ENCODE assay signal across 8 mouse cellular contexts in genomic region chr13:54071606-54072331, GRCm38 (mm10). TPM values are rescaled to one million over a fixed set of nuclear protein-coding genes. Genes with fewer than 3 reads are reported as not detected.
DNase-seq lines count a peak whose midpoint lies in the region; ATAC-seq and TF ChIP-seq lines count a peak whose summit lies in the region.

Sfxn1 (plus strand) TSS chr13:54071869.

- H3K4me3 ChIP-seq in E14TG2a.4 (replicated peaks; ENCODE audit: low read length), result peak within 1 kb of the TSS; percentile 93
- H3K4me3 ChIP-seq in forebrain, embryonic 13.5 days, result peak within 1 kb of the TSS; percentile 69
- H3K4me3 ChIP-seq in heart, postnatal 0 days (ENCODE audit: low read depth, low read length), result peak within 1 kb of the TSS; percentile 85
- H3K4me3 ChIP-seq in liver, embryonic 15.5 days (replicated peaks), result peak within 1 kb of the TSS; percentile 85
- peak within 1 kb of the TSS; percentile 68 for H3K4me3 ChIP-seq in neural tube, embryonic 11.5 days (ENCODE audit: low read depth, low read length)

- peaks cover 20% of the 10 kb centered on the region for H3K27me3 ChIP-seq in E14TG2a.4 (ENCODE audit: insufficient read depth, low read length)
- no peaks in the 10 kb centered on the region for H3K27me3 ChIP-seq in forebrain, embryonic 13.5 days
- H3K27me3 ChIP-seq in heart, postnatal 0 days (ENCODE audit: control insufficient read depth, insufficient read depth, low read length), result no peaks in the 10 kb centered on the region
- H3K27me3 ChIP-seq in liver, embryonic 15.5 days, result no peaks in the 10 kb centered on the region
- H3K27me3 ChIP-seq in neural tube, embryonic 11.5 days (ENCODE audit: control insufficient read depth, insufficient read depth, low read length), result no peaks in the 10 kb centered on the region

- peak within 1 kb of the TSS; percentile 59 for H3K27ac ChIP-seq in forebrain, embryonic 13.5 days
- H3K27ac ChIP-seq in heart, postnatal 0 days (ENCODE audit: low read depth), result peak within 1 kb of the TSS; percentile 87
- H3K27ac ChIP-seq in liver, embryonic 15.5 days (replicated peaks), result peak within 1 kb of the TSS; percentile 73
- no peak within 1 kb of the TSS for H3K27ac ChIP-seq in neural tube, embryonic 11.5 days (ENCODE audit: low read depth, low read length)

- peaks cover 27% of the 10 kb centered on the region for H3K36me3 ChIP-seq in E14TG2a.4 (ENCODE audit: insufficient read depth, low read length)
- H3K36me3 ChIP-seq in forebrain, embryonic 13.5 days (ENCODE audit: poor library complexity, severe bottlenecking), result no peaks in the 10 kb centered on the region
- H3K36me3 ChIP-seq in heart, postnatal 0 days (replicated peaks; ENCODE audit: control insufficient read depth, insufficient read depth, low read length), result no peaks in the 10 kb centered on the region
- peaks cover 9% of the 10 kb centered on the region; the same call in 1 of the 2 replicates for H3K36me3 ChIP-seq in liver, embryonic 15.5 days (replicated peaks)
- no peaks in the 10 kb centered on the region for H3K36me3 ChIP-seq in neural tube, embryonic 11.5 days (ENCODE audit: control insufficient read depth, insufficient read depth, low read length)

- H3K9me3 ChIP-seq in E14TG2a.4 (ENCODE audit: low read length), result no peaks in the 10 kb centered on the region
- no peaks in the 10 kb centered on the region for H3K9me3 ChIP-seq in forebrain, embryonic 13.5 days (replicated peaks)
- H3K9me3 ChIP-seq in heart, postnatal 0 days (replicated peaks; ENCODE audit: control insufficient read depth, low read length), result no peaks in the 10 kb centered on the region
- no peaks in the 10 kb centered on the region for H3K9me3 ChIP-seq in liver, embryonic 15.5 days (replicated peaks)
- H3K9me3 ChIP-seq in neural tube, embryonic 11.5 days (ENCODE audit: control insufficient read depth, low read length), result no peaks in the 10 kb centered on the region

- no peak for TF ChIP-seq EP300 in heart, postnatal 0 days (IDR thresholded peaks at IDR 0.05; ENCODE audit: low read depth)

- H3K4me1 ChIP-seq in E14TG2a.4 (replicated peaks; ENCODE audit: low read depth, low read length), result peaks cover 67% of the 10 kb centered on the region
- peaks cover 28% of the 10 kb centered on the region for H3K4me1 ChIP-seq in forebrain, embryonic 13.5 days
- H3K4me1 ChIP-seq in heart, postnatal 0 days (ENCODE audit: control insufficient read depth, insufficient read depth), result peaks cover 6% of the 10 kb centered on the region; the same call in 1 of the 2 replicates
- peaks cover 42% of the 10 kb centered on the region for H3K4me1 ChIP-seq in liver, embryonic 15.5 days (replicated peaks)
- peaks cover 4% of the 10 kb centered on the region; the same call in 1 of the 2 replicates for H3K4me1 ChIP-seq in neural tube, embryonic 11.5 days (ENCODE audit: control insufficient read depth, insufficient read depth, low read length)

- WGBS in forebrain, embryonic 13.5 days, result under 1% methylated on average over 67 of the region's 74 CpGs
- WGBS in heart, postnatal 0 days, result under 1% methylated on average over 72 of the region's 74 CpGs
- under 1% methylated on average over 73 of the region's 74 CpGs for WGBS in liver, embryonic 15.5 days (ENCODE audit: insufficient replicate concordance)
- 2% methylated on average over 68 of the region's 74 CpGs for WGBS in neural tube, embryonic 11.5 days

- TF ChIP-seq CTCF in E14TG2a.4 (conservative IDR thresholded peaks at IDR 0.05; ENCODE audit: low read length), result no peak
- no peak for TF ChIP-seq CTCF in heart, postnatal 0 days (IDR thresholded peaks at IDR 0.05; ENCODE audit: low read depth)

- DNase-seq in c-Kit-positive CD71-positive TER-119-positive erythroid progenitor cells, embryonic 14.5 days (ENCODE audit: low spot score), result peak; percentile 59
- peak; percentile 39 for DNase-seq in heart, postnatal 0 days (ENCODE audit: low spot score)
- DNase-seq in kidney, postnatal 4 days, result peak; percentile 74 to 84
- peak; percentile 80 for DNase-seq in neural tube, embryonic 11.5 days (ENCODE audit: low spot score)
- peak; percentile 42 for DNase-seq in telencephalon, adult 2 months (ENCODE audit: low read depth, low spot score)

- H3K4me2 ChIP-seq in forebrain, embryonic 13.5 days, result peak within 1 kb of the TSS; percentile 70
- peak within 1 kb of the TSS; percentile 79 for H3K4me2 ChIP-seq in heart, postnatal 0 days (ENCODE audit: low read depth, low read length)
- H3K4me2 ChIP-seq in liver, embryonic 15.5 days, result peak within 1 kb of the TSS; percentile 80
- peak within 1 kb of the TSS; percentile 68 for H3K4me2 ChIP-seq in neural tube, embryonic 11.5 days (ENCODE audit: low read depth)

- peak within 1 kb of the TSS; percentile 81 for H3K9ac ChIP-seq in forebrain, embryonic 13.5 days
- peak within 1 kb of the TSS; percentile 76 for H3K9ac ChIP-seq in heart, postnatal 0 days (replicated peaks; ENCODE audit: low read depth, low read length)
- H3K9ac ChIP-seq in liver, embryonic 15.5 days, result peak within 1 kb of the TSS; percentile 85
- peak within 1 kb of the TSS; percentile 90 for H3K9ac ChIP-seq in neural tube, embryonic 11.5 days (ENCODE audit: low read length)

- peak; percentile 87 for ATAC-seq in forebrain, embryonic 13.5 days
- ATAC-seq in heart, postnatal 0 days (ENCODE audit: insufficient read depth, low read depth), result peak; percentile 81
- ATAC-seq in liver, embryonic 15.5 days (ENCODE audit: insufficient read depth), result peak; percentile 81
- ATAC-seq in neural tube, embryonic 11.5 days (ENCODE audit: insufficient read depth, low FRiP score, low TSS enrichment), result peak; percentile 89

RNA-seq across cellular contexts. Expression of gene Sfxn1, which starts in this region (rescaled TPM):
- polyA plus RNA-seq in forebrain, embryonic 13.5 days (2015; fragmentation: Nextera tagmentation; extraction: Ambion mirVana), result 79.4 and 83.0 TPM in 2 replicates
- 5.4 and 8.8 TPM in 2 replicates for total RNA-seq in heart, postnatal 0 days (2014; rRNA removed; ENCODE audit: low replicate concordance)
- 13.6 and 13.8 TPM in 2 replicates for polyA plus RNA-seq in heart, postnatal 0 days (2015; fragmentation: Nextera tagmentation; extraction: Ambion mirVana)
- polyA plus RNA-seq in liver, embryonic 15.5 days (2015; fragmentation: Nextera tagmentation; extraction: Ambion mirVana), result 54.8 and 56.2 TPM in 2 replicates
- 83.0 and 87.7 TPM in 2 replicates for polyA plus RNA-seq in neural tube, embryonic 11.5 days (2014; fragmentation: Nextera tagmentation; extraction: Ambion mirVana)
